Mouse (Mus musculus) megakaryocyte, embryonic 14.5 days (primary cell): ENCODE measurements around the gene Baiap2l1. TPM values are rescaled to one million over a fixed set of nuclear protein-coding genes. Genes with fewer than 3 reads are reported as not detected.

Source experiments
- H3K27me3 ChIP-seq: replicated peaks from 2 replicates; pipeline ENCODE3; 2012; ENCODE audit warnings: inconsistent platforms
- H3K36me3 ChIP-seq: replicated peaks from 2 replicates; pipeline ENCODE3; 2012; ENCODE audit warnings: low read length, inconsistent platforms, mixed read lengths
- H3K4me1 ChIP-seq: 2 replicates; pipeline ENCODE4 v1.6.1; 2012; ENCODE audit warnings: inconsistent platforms
- H3K4me3 ChIP-seq: replicated peaks from 2 replicates; pipeline ENCODE3; 2012; ENCODE audit warnings: moderate library complexity, mild to moderate bottlenecking, inconsistent platforms
- H3K9me3 ChIP-seq: 2 replicates; pipeline ENCODE4 v1.6.1; 2012; ENCODE audit warnings: inconsistent platforms
- FLI1 ChIP-seq: IDR thresholded peaks from 2 replicates; pipeline ENCODE4 v1.6.1; 2012; ENCODE audit warnings: low read length, inconsistent platforms, mixed read lengths
- GATA1 ChIP-seq: IDR thresholded peaks from 3 replicates; pipeline ENCODE4 v1.6.1; 2012; ENCODE audit warnings: mixed read lengths, low read length, inconsistent platforms, borderline replicate concordance
- polyA plus RNA-seq: library from polyadenylated mRNA; stranded (reverse); fragments of >175 nt; gene quantifications from 2 replicates; pipeline ENCODE4 v1.2.3, GENCODE M21; 2012; ENCODE audit warnings: low replicate concordance; ENCODE audit not compliant: insufficient read depth

Gene Baiap2l1
- polyA plus RNA-seq, 1 experiment, result not detected

DNA sequence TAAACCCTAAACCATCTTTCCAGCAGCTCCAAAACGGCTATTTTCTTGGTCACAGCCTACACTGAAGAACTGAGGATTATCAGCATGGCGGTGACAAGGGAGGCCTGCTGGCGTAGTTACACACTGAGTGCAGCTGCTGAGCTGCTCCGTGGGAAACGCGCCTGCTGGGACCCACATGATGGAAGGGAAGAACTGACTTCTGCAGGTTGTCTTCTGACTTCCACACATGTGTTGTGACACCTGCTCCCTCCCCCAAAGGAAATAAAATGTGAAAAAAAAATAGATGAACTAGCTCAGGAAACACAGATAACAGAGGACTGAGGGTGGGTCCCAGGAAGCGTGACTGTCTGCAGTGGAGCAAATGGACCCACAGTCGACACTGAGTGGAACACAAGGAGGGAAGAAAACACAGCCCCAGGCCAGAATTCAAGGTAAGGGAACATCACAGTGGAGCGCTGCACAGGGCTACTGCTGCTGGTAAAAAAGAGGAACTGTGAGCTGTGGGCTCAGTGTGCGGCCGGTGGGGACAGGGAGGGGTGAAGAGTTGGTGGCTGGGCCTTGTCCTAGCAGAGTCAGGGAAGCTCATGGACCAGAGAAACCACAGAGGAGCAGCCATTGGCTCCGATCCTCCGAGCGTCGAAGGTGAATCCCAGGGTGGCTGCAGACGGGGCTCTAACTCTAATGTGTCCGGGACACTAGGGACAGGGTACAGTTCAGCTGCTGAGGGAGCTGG lies 80.8 kb downstream of the Baiap2l1 start:
- H3K4me1 ChIP-seq, result peaks cover 19% of the 10 kb centered on the region
- no peaks in the 10 kb centered on the region for H3K9me3 ChIP-seq
- peak overlapping the region; percentile 65 for H3K4me3 ChIP-seq
- H3K27me3 ChIP-seq, result peaks cover 2% of the 10 kb centered on the region
- TF ChIP-seq FLI1 (no peak), GATA1 (no peak)
- no peaks in the 10 kb centered on the region for H3K36me3 ChIP-seq

DNA sequence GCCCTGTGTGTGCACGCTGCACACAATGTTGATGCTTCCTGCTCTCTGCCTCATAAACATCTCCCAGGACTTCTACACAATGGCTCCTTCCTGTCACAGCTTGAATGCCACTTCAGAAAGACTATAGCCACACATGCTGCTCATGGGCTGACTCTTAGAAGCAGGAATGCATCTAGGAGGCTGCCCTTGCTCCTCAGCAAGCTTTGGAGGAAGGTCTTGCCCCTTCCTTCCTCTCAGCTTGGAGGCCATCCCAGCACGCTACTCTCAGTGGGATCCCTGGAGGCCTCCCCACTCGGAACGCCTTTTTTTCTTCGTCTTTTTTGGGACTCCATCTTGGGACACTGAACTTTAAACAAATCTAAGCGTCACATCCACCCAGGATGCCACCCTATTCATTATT lies 83.0 kb downstream of the Baiap2l1 start:
- Histone ChIP-seq H3K4me3 (no peak overlapping the region), H3K9me3 (no peaks in the 10 kb centered on the region), H3K4me1 (peaks cover 26% of the 10 kb centered on the region), H3K27me3 (peaks cover 4% of the 10 kb centered on the region), H3K36me3 (no peaks in the 10 kb centered on the region)
- TF ChIP-seq FLI1, result no peak
- no peak for TF ChIP-seq GATA1

DNA sequence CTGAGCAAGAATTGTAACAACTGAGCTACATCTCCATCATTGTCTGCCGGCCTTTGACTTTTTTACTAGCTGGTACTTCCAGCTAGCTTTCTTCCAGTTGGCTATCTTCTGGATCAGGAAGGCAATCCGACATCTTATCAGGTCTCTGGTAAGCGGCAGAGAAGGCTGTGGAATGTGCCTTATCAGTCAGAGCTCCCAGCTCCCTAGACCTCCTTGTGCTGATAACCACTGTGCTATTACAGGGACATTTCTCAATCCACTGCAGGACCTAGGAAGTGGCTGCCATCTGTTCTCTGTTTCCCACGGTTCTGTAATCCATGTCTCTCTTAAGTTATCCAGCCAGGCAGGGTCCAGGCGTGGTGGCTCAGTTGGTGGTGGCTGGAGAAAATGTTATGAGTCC lies 86.1 kb downstream of the Baiap2l1 start:
- Histone ChIP-seq H3K4me1 (peaks cover 21% of the 10 kb centered on the region), H3K9me3 (no peaks in the 10 kb centered on the region), H3K36me3 (peaks cover 10% of the 10 kb centered on the region), H3K4me3 (no peak overlapping the region), H3K27me3 (peaks cover 5% of the 10 kb centered on the region)
- TF ChIP-seq GATA1 (no peak), FLI1 (no peak)

DNA sequence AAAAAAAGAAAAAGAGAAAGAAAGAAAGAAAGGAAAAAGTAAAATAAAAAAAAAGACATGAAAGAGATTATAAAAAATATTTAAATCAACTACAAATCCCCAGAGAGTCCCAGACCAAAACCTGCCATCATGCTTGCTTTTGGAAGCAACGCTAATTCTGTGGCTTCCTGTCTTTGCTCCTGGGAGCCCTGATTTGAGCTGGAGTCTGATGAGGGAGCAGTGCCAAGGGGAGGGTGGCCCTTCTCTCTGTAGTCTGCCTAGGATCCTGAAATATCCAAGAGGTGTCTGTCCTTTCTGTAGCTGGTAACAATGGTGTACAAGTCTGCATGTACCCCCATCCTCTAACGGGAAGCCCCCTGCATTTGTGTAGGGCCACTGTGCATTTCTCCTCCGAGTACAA lies 86.8 kb downstream of the Baiap2l1 start:
- TF ChIP-seq FLI1 (no peak), GATA1 (no peak)
- Histone ChIP-seq H3K9me3 (no peaks in the 10 kb centered on the region), H3K4me3 (no peak overlapping the region)

DNA sequence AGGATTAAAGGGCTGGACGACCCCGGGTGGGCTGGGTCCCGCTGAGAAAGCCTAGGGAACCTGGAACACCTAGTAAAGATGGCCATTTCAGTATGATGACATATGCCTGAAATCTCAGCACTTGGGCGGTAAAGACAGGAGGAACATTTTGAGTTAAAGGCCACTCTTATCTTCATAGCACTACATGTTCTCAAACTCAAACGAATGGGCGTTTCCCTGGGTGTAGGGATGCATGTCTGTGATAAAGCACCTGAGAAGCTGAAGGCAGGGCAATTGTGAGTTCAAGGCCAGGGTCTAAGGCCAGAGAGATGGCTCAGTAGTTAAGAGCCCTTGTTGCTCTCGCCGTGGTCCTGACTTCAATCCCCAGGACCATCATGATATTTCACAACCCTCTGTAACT lies 87.5 kb downstream of the Baiap2l1 start:
- no peaks in the 10 kb centered on the region for H3K9me3 ChIP-seq
- peaks cover 21% of the 10 kb centered on the region for H3K4me1 ChIP-seq
- TF ChIP-seq GATA1, result no peak
- TF ChIP-seq FLI1, result no peak

More for the DNA sequence above, 86.8 kb downstream of the Baiap2l1 start:
- H3K36me3 ChIP-seq, result peaks cover 17% of the 10 kb centered on the region
- H3K27me3 ChIP-seq, result peaks cover 5% of the 10 kb centered on the region
- H3K4me1 ChIP-seq, result peaks cover 23% of the 10 kb centered on the region

DNA sequence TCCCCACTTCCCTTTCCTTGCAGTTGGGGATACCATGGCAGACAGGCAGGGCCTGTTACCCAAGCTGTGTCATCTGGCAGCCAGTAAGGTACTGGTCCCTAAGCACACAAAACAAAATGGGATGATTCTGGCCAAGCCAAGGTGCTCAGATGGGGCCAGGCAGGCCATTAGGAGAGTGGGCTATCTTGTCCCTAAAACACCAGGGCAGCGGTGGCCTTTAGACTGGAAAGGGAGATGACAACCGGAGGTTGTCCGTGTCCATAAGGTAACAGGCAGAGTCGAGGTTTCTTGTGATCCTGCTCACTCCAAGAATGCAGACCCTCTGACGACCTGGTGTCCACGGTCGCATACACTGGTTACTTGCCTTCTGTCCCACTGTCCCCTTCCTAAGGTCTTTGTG lies 88.0 kb downstream of the Baiap2l1 start:
- H3K9me3 ChIP-seq, result no peaks in the 10 kb centered on the region
- H3K36me3 ChIP-seq, result peaks cover 25% of the 10 kb centered on the region
- H3K4me3 ChIP-seq, result no peak overlapping the region
- no peak for TF ChIP-seq GATA1
- peaks cover 21% of the 10 kb centered on the region for H3K4me1 ChIP-seq
- peaks cover 5% of the 10 kb centered on the region for H3K27me3 ChIP-seq

More for the DNA sequence above, 87.5 kb downstream of the Baiap2l1 start:
- Histone ChIP-seq H3K4me3 (no peak overlapping the region), H3K36me3 (peaks cover 21% of the 10 kb centered on the region), H3K27me3 (peaks cover 5% of the 10 kb centered on the region)

DNA sequence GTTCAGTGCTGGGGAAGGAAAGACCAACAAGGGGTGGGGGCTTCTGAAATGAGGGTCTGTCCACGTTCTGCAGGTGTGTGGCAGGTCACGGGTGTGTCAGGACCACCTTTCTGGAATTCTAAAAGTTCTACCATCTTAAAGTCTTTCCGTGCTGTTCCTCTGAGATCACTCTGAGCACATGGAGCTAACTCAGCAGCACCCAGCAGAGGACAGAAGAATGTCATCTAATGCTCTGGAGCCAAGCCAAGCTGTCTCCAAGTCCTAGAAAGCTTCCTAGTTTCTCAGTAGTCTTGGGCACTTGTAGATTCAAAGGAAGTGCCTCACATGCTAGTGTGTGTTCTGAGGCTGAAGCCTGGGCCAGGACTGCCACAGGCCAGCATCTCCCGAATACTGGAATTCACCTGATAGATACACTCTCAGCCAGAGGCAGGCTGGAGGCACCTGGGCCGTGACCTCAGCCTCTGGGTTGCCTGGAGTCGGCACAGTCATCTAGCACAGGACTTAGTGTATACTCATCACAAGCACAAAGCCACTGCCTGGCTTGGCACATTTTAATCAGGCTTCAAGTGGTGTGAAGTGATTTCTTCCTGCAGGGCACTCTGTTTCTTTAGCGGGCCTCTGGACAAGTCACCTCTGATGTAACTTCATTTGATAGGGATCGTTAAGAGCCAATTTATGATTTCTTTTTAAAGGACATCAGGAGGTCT lies 90.2 kb downstream of the Baiap2l1 start:
- Histone ChIP-seq H3K36me3 (peaks cover 44% of the 10 kb centered on the region), H3K27me3 (peaks cover 5% of the 10 kb centered on the region), H3K4me3 (no peak overlapping the region), H3K4me1 (peaks cover 29% of the 10 kb centered on the region), H3K9me3 (no peaks in the 10 kb centered on the region)
- TF ChIP-seq FLI1 (no peak), GATA1 (no peak)

DNA sequence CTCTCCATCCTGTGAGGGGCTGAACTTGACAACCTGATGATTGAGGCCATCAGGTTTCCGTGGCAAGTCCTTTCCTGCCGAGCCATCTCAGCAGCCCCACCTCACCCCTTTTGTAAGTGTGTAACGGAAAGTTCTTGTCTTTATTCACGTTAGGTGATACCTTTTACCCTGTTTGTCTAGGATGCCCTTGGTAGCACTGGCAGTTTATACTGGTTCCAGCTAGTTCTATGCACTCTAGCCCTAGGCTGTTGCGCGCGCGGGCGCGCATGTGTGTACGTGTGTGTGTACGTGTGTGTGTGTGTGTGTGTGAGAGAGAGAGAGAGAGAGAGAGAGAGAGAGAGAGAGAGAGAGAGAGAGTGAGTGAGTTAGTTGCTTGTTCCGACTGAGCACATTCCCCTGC lies 94.4 kb downstream of the Baiap2l1 start:
- H3K9me3 ChIP-seq, result no peaks in the 10 kb centered on the region
- no peak overlapping the region for H3K4me3 ChIP-seq
- H3K27me3 ChIP-seq, result no peaks in the 10 kb centered on the region
- TF ChIP-seq FLI1, result no peak
- no peak for TF ChIP-seq GATA1
- peaks cover 79% of the 10 kb centered on the region for H3K36me3 ChIP-seq
- peaks cover 42% of the 10 kb centered on the region for H3K4me1 ChIP-seq

DNA sequence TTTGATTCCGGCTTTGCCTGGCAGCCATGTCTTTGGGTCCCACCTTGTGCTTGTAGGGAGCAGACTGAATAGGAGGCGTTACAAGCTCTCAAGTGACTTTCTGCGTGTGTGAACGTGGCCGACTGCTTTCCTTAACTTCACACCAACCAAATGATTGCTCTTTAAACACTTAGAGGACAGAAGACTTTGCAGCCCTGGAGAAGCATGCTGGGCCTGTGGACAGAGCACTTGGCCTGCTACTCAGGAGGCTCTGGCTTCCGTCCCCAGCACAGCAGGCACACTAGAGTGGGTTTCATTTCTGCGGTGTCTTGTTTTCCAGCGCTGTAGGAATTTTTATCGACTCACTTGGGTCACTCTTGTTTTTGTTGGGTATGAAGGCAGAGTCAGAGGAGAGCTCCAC lies 94.8 kb downstream of the Baiap2l1 start:
- no peaks in the 10 kb centered on the region for H3K27me3 ChIP-seq

DNA sequence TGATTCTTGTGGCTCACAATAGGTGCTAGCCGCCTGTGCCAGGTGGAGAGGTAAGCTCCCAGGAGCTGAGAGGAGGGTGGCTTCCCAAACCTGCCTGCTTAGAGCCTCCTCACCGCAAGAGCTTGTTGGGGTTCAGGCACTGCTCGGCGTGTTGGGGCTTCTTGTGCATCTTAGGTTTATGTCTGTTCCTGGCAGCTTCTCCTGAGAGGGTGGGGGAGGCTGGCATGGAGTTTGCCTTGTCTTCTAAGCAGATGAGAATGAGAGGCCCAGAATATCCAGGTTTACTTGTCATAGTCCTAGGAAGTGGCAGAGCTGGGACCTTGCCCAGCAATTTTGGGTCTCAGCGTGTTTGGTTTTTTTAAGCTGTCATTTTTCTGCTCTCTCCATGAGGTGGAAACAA lies 96.1 kb downstream of the Baiap2l1 start:
- Histone ChIP-seq H3K36me3 (peaks cover 87% of the 10 kb centered on the region), H3K4me3 (no peak overlapping the region), H3K9me3 (no peaks in the 10 kb centered on the region), H3K4me1 (peaks cover 56% of the 10 kb centered on the region), H3K27me3 (no peaks in the 10 kb centered on the region)
- TF ChIP-seq GATA1 (no peak), FLI1 (no peak)

More for the DNA sequence above, 94.8 kb downstream of the Baiap2l1 start:
- no peak overlapping the region for H3K4me3 ChIP-seq
- no peaks in the 10 kb centered on the region for H3K9me3 ChIP-seq
- peaks cover 79% of the 10 kb centered on the region for H3K36me3 ChIP-seq
- TF ChIP-seq FLI1 (no peak), GATA1 (no peak)
- H3K4me1 ChIP-seq, result peaks cover 47% of the 10 kb centered on the region
